Mouse (Mus musculus) CH12.LX (cell line): Measurements from ENCODE around the gene Serf2. TPM values are rescaled to one million over a fixed set of nuclear protein-coding genes. Genes with fewer than 3 reads are reported as not detected.
"Not testable (repeated sequence)": the region's sequence is repeated elsewhere in the genome, so short reads cannot be mapped to it uniquely, and the experiment has no call there.

Experiments used
- DNase-seq: peaks from one replicate; pipeline ENCODE4 v3.0.0-alpha.2; 2013; ENCODE audit errors: extremely low read depth
- H3K27ac ChIP-seq: 2 replicates; pipeline ENCODE4 v1.5.1; 2012; ENCODE audit warnings: low read depth, mild to moderate bottlenecking, control low read depth, moderate library complexity; ENCODE audit not compliant: insufficient read depth
- H3K27me3 ChIP-seq: replicated peaks from 2 replicates; pipeline ENCODE3; 2012; ENCODE audit warnings: inconsistent platforms
- H3K36me3 ChIP-seq, 2 experiments: replicated peaks in 1 of 2; 2 replicates each; pipeline versions ENCODE3 to v1.6.1; 2012; ENCODE audit warnings: inconsistent platforms in 1 of 2, low read length in 1 of 2, mild to moderate bottlenecking in 1 of 2, mixed read lengths in 1 of 2, moderate library complexity in 1 of 2; ENCODE audit not compliant: control insufficient read depth in 1 of 2, insufficient read depth in 1 of 2
- H3K4me1 ChIP-seq, 2 experiments: 2 replicates each; pipeline ENCODE4 v1.6.1; 2012; ENCODE audit warnings: inconsistent platforms in 1 of 2, moderate library complexity in 1 of 2; ENCODE audit not compliant: insufficient read depth in 2 of 2, control insufficient read depth in 1 of 2
- H3K4me2 ChIP-seq: 2 replicates; pipeline ENCODE4 v1.6.1; 2012; ENCODE audit warnings: low read depth, mild to moderate bottlenecking, control low read depth; ENCODE audit not compliant: poor library complexity, insufficient read depth, severe bottlenecking
- H3K4me3 ChIP-seq, 3 experiments: fragments of 150-350 bp in 1 of 3; sonication (generic) in 1 of 3; replicated peaks in 1 of 3; 2 replicates each; pipeline versions ENCODE3 to v1.5.1; 2011 to 2012; ENCODE audit warnings: low read depth in 2 of 3, low read length in 2 of 3, mild to moderate bottlenecking in 2 of 3, moderate library complexity in 2 of 3, control low read depth in 1 of 3, improper control_type of control experiment in 1 of 3, inconsistent platforms in 1 of 3, mixed read lengths in 1 of 3; ENCODE audit not compliant: poor library complexity in 1 of 3
- H3K79me2 ChIP-seq: replicated peaks from 2 replicates; pipeline ENCODE4 v1.6.1; 2012; ENCODE audit warnings: mild to moderate bottlenecking, moderate library complexity; ENCODE audit not compliant: control insufficient read depth, poor library complexity, insufficient read depth, severe bottlenecking; ENCODE audit errors: extremely low read depth
- H3K9ac ChIP-seq: 2 replicates; pipeline ENCODE4 v1.6.1; 2012; ENCODE audit warnings: low read depth, mild to moderate bottlenecking, control low read depth, moderate library complexity; ENCODE audit not compliant: insufficient read depth
- H3K9me3 ChIP-seq: replicated peaks from 2 replicates; pipeline ENCODE3; 2012; ENCODE audit warnings: low read length, inconsistent platforms, mixed read lengths
- CHD1 ChIP-seq: IDR thresholded peaks from 2 replicates; pipeline ENCODE4 v1.6.1; 2012; ENCODE audit warnings: low read depth, low read length, improper control_type of control experiment, inconsistent platforms
- CHD2 ChIP-seq: IDR thresholded peaks from 2 replicates; pipeline ENCODE4 v1.6.1; 2011; ENCODE audit warnings: low read length, improper control_type of control experiment
- E2F4 ChIP-seq: IDR thresholded peaks from 2 replicates; pipeline ENCODE4 v1.6.1; 2011; ENCODE audit warnings: low read depth, low read length, improper control_type of control experiment; ENCODE audit not compliant: insufficient replicate concordance
- ELF1 ChIP-seq: IDR thresholded peaks from 2 replicates; pipeline ENCODE4 v1.6.1; 2014; ENCODE audit warnings: low read depth, mild to moderate bottlenecking, inconsistent platforms, low read length, improper control_type of control experiment
- EP300 ChIP-seq: IDR thresholded peaks from 2 replicates; pipeline ENCODE4 v1.6.1; 2011; ENCODE audit warnings: low read length, improper control_type of control experiment
- ETS1 ChIP-seq: conservative IDR thresholded peaks from 2 replicates; pipeline ENCODE4 v1.6.1; 2012; ENCODE audit warnings: low read depth, mild to moderate bottlenecking, inconsistent platforms, low read length, improper control_type of control experiment, moderate library complexity
- HCFC1 ChIP-seq: IDR thresholded peaks from 2 replicates; pipeline ENCODE4 v1.6.1; 2012; ENCODE audit warnings: low read depth, mild to moderate bottlenecking, inconsistent platforms, low read length, improper control_type of control experiment
- JUND ChIP-seq: conservative IDR thresholded peaks from 2 replicates; pipeline ENCODE4 v1.6.1; 2011; ENCODE audit warnings: low read depth, low read length, improper control_type of control experiment
- KAT2A ChIP-seq: IDR thresholded peaks from 2 replicates; pipeline ENCODE4 v1.6.1; 2012; ENCODE audit warnings: low read length, improper control_type of control experiment, inconsistent platforms; ENCODE audit not compliant: insufficient replicate concordance
- MAFK ChIP-seq: IDR thresholded peaks from 2 replicates; pipeline ENCODE4 v1.6.1; 2011; ENCODE audit warnings: low read length, improper control_type of control experiment; ENCODE audit not compliant: insufficient replicate concordance
- MEF2A ChIP-seq: IDR thresholded peaks from 2 replicates; pipeline ENCODE4 v1.6.1; 2014; ENCODE audit warnings: low read depth, mild to moderate bottlenecking, inconsistent platforms, low read length, improper control_type of control experiment, borderline replicate concordance
- MXI1 ChIP-seq: IDR thresholded peaks from 2 replicates; pipeline ENCODE4 v1.6.1; 2011; ENCODE audit warnings: mild to moderate bottlenecking, low read depth, low read length, improper control_type of control experiment
- NELFE ChIP-seq: IDR thresholded peaks from 2 replicates; pipeline ENCODE4 v1.6.1; 2011; ENCODE audit warnings: low read depth, low read length, improper control_type of control experiment
- NRF1 ChIP-seq: IDR thresholded peaks from 2 replicates; pipeline ENCODE4 v1.6.1; 2014; ENCODE audit warnings: low read depth, mild to moderate bottlenecking, inconsistent platforms, low read length, improper control_type of control experiment, moderate library complexity
- POLR2A ChIP-seq: IDR thresholded peaks from 2 replicates; pipeline ENCODE4 v1.6.1; 2011; ENCODE audit warnings: low read depth, mild to moderate bottlenecking, improper control_type of control experiment, low read length
- POLR2AphosphoS2 ChIP-seq: IDR thresholded peaks from 2 replicates; pipeline ENCODE4 v1.6.1; 2011; ENCODE audit warnings: low read depth, low read length, improper control_type of control experiment
- RCOR1 ChIP-seq: conservative IDR thresholded peaks from 2 replicates; pipeline ENCODE4 v1.6.1; 2012; ENCODE audit warnings: low read depth, mild to moderate bottlenecking, inconsistent platforms, low read length, improper control_type of control experiment
- SIN3A ChIP-seq: IDR thresholded peaks from 2 replicates; pipeline ENCODE4 v1.6.1; 2012; ENCODE audit warnings: low read length, improper control_type of control experiment, inconsistent platforms
- TBP ChIP-seq: conservative IDR thresholded peaks from 2 replicates; pipeline ENCODE4 v1.6.1; 2011; ENCODE audit warnings: low read depth, low read length, improper control_type of control experiment
- TCF12 ChIP-seq: IDR thresholded peaks from 2 replicates; pipeline ENCODE4 v1.6.1; 2014; ENCODE audit warnings: low read depth, mild to moderate bottlenecking, inconsistent platforms, low read length, improper control_type of control experiment
- UBTF ChIP-seq: IDR thresholded peaks from 2 replicates; pipeline ENCODE4 v1.6.1; 2012; ENCODE audit warnings: low read depth, mild to moderate bottlenecking, inconsistent platforms, low read length, improper control_type of control experiment, moderate library complexity
- ZC3H11A ChIP-seq: IDR thresholded peaks from 2 replicates; pipeline ENCODE4 v1.6.1; 2012; ENCODE audit warnings: low read depth, mild to moderate bottlenecking, inconsistent platforms, low read length, improper control_type of control experiment
- ZMIZ1 ChIP-seq: IDR thresholded peaks from 2 replicates; pipeline ENCODE4 v1.6.1; 2012; ENCODE audit warnings: low read depth, mild to moderate bottlenecking, inconsistent platforms, low read length, improper control_type of control experiment
- ZNF384 ChIP-seq: IDR thresholded peaks from 2 replicates; pipeline ENCODE4 v1.6.1; 2012; ENCODE audit warnings: low read depth, low read length, improper control_type of control experiment, inconsistent platforms
- dilution Hi-C: fragments of 300-500 bp; cut with MboI; formaldehyde crosslinking; loops from 2 replicates; pipeline ENCODE4 v1.14.3; 2020; ENCODE audit warnings: low sequenced_read_pairs; ENCODE audit not compliant: extremely low pct_unique_long_range_greater_than_20kb, extremely low pct_ligation_motif_present
- in situ Hi-C: fragments of 300-500 bp; cut with MboI; formaldehyde crosslinking; loops from 3 replicates; pipeline ENCODE4 v1.14.3; 2019; ENCODE audit warnings: low sequenced_read_pairs, low pct_ligation_motif_present, low pct_unique_long_range_greater_than_20kb, mixed read lengths
- polyA plus RNA-seq: library from polyadenylated mRNA; unstranded; fragments of >175 nt; gene quantifications from 2 replicates; pipeline ENCODE4 v1.2.1, GENCODE M21; 2012; ENCODE audit warnings: low read depth; ENCODE audit not compliant: insufficient read length
- total RNA-seq, 2 experiments: library from RNA; depleted of rRNA; stranded (reverse); fragments of 300-350 nt in 1 of 2; fragments of >200 nt in 1 of 2; gene quantifications; 2 replicates each; pipeline ENCODE4 v1.2.3; 2012 to 2014

The Serf2 gene
- total and polyA plus RNA-seq, 3 experiments = 116 to 222 (median 164) TPM

- dilution Hi-C loops, H3K27me3 ChIP-seq, H3K9me3 ChIP-seq, in situ Hi-C loops: not testable (repeated sequence)
- Histone ChIP-seq H3K79me2 (peaks cover 51% of the 10 kb centered on the region), H3K27ac (peak within 1 kb of the TSS; percentile 30; the same call in 1 of the 2 replicates), H3K4me2 (peak within 1 kb of the TSS; percentile 96), H3K9ac (peak within 1 kb of the TSS; percentile 62), H3K4me1 (peaks cover 7 to 25% of the 10 kb centered on the region in 2 experiments; a peak in 2 of 4 replicates), H3K36me3 (peaks cover 22 to 35% of the 10 kb centered on the region in 2 experiments), H3K4me3 (peak within 1 kb of the TSS; percentile 56 to 65 (median 57))
- DNase-seq = peak; percentile 96
- TF ChIP-seq KAT2A (peak; percentile 93), ETS1 (peak; percentile 58), TCF12 (peak; percentile 94), POLR2AphosphoS2 (peak; percentile 65; the same call in 1 of the 2 replicates), SIN3A (peak; percentile 97), MXI1 (peak; percentile 66; the same call in 1 of the 2 replicates), ZMIZ1 (peak; percentile 87), NRF1 (peak; percentile 71), NELFE (peak; percentile 96), TBP (peak; percentile 96), ELF1 (peak; percentile 88), HCFC1 (peak; percentile 86), E2F4 (peak; percentile 100), POLR2A (peak; percentile 90)
Measured at GRCm38 (mm10) chr2:121505942-121506882, 57.2 kb downstream of the Serf2 start, which contains the start of the genes Mfap1a and Wdr76. Gene Mfap1a, minus strand, starts transcription at chr2:121506665. Gene Wdr76, plus strand, starts transcription at chr2:121506723.

- Histone ChIP-seq H3K4me3 (peak overlapping the region; percentile 56 to 65 (median 57)), H3K36me3 (peaks cover 28 to 43% of the 10 kb centered on the region in 2 experiments), H3K4me2 (peak overlapping the region; percentile 96), H3K9me3 (no peaks in the 10 kb centered on the region), H3K27ac (0 out of 2 replicates have a peak overlapping the region, but pooled peaks have one; percentile 28), H3K9ac (peak overlapping the region; percentile 62), H3K4me1 (peaks cover 7 to 29% of the 10 kb centered on the region in 2 experiments; a peak in 2 of 4 replicates), H3K79me2 (peaks cover 58% of the 10 kb centered on the region), H3K27me3 (no peaks in the 10 kb centered on the region)
- TF ChIP-seq MAFK (no peak), CHD1 (peak; percentile 93), CHD2 (0 out of 2 replicates have a peak, but pooled peaks have one; percentile 26), JUND (no peak; the same call in 1 of the 2 replicates), MEF2A (no peak), E2F4 (0 out of 2 replicates have a peak, but pooled peaks have one; percentile 34), ZNF384 (peak; percentile 84), ELF1 (0 out of 2 replicates have a peak, but pooled peaks have one; percentile 16), ZC3H11A (no peak), EP300 (no peak), RCOR1 (0 out of 2 replicates have a peak, but pooled peaks have one; percentile 41), TBP (0 out of 2 replicates have a peak, but pooled peaks have one; percentile 21), TCF12 (0 out of 2 replicates have a peak, but pooled peaks have one; percentile 20), UBTF (no peak), ZMIZ1 (no peak), MXI1 (peak; percentile 52; the same call in 1 of the 2 replicates)
- dilution Hi-C loops = no loop called here
- DNase-seq = no peak
- in situ Hi-C loops = no loop called here
Measured at GRCm38 (mm10) chr2:121507173-121507950, 58.4 kb downstream of the Serf2 start.
